Mouse (Mus musculus): ENCODE results near the gene Shisal1. TPM values are rescaled to one million over a fixed set of nuclear protein-coding genes. Genes with fewer than 3 reads are reported as not detected.

The Shisal1 gene
- polyA plus RNA-seq, 1 experiment from 2014 or later, result 1.3 TPM

DNA sequence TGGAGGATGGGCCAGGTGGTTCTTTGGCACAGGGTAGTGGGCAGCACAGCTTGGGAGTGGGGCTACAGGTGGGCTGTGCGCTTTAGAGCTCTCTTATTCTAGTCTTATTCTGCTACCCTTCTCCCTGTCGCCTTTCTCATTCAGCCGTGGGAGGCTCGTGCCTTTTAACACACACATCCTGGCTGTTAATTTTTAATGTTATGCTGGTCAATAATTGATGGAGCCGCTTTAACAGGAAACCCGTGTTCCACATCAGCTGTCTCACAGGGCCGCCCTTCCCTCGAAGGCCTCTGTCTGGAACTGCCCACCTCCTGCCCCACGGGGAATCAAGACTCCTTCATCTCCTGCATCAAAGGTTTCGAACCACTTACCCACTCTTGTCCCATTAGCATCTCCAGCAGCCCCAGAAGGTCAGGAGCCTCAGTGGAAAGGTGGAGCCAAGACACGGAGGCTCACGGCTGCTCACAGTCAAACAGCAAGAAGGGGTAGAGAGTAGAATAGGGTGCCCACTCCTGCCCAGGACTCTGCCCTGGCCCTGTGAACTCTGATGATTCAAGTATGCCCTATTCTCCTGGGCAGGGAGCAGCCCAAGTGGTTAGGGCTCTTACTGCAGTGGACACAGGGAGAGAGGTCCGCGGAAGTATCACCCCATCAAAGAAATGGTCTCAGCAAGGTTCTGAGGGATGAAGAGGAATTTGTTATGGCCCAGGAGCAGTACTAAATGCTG lies 51.4 kb downstream of the Shisal1 start:
- Histone ChIP-seq H3K4me3 (no peak overlapping the region), H3K27ac (no peak overlapping the region), H3K9me3 (peaks cover 4% of the 10 kb centered on the region; the same call in 1 of the 2 replicates), H3K36me3 (no peaks in the 10 kb centered on the region), H3K9ac (no peak overlapping the region), H3K27me3 (0 out of 2 replicates have a peak, but pooled peaks cover 12% of the 10 kb centered on the region), H3K4me2 (no peak overlapping the region), H3K4me1 (no peaks in the 10 kb centered on the region; the same call in 1 of the 2 replicates)
- 73% methylated on average over 14 of the region's 14 CpGs for WGBS
- ATAC-seq (ENCODE audit: insufficient number of reproducible peaks, insufficient read depth, low FRiP score, low TSS enrichment, low read depth), result no peak

DNA sequence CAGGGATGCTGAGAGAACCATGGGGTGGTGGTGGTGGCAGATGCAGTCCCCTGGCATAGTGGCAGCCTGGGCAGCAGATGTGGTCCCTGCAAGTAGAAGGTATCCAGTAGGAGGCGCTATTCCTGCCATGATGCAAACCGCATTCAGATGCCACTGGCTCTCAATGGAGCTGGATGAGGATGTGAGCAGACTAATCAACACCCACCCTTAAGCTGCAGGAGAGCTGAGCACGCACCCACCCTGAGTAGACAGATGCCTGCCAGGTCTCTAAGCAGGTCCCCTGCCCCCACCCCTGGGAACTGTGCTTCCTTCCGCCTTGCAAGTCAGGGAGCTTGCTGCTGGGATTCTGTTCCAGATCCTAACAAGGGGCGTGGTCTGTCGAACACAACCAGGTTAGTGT lies 53.6 kb downstream of the Shisal1 start:
- no peak overlapping the region for H3K27ac ChIP-seq
- H3K27me3 ChIP-seq, result no peaks in the 10 kb centered on the region
- H3K9me3 ChIP-seq, result peaks cover 4% of the 10 kb centered on the region; the same call in 1 of the 2 replicates
- H3K36me3 ChIP-seq, result no peaks in the 10 kb centered on the region
- no peak overlapping the region for H3K4me2 ChIP-seq
- H3K9ac ChIP-seq, result no peak overlapping the region
- 43% methylated on average over 6 of the region's 6 CpGs for whole genome bisulfite sequencing
- no peak for ATAC-seq (ENCODE audit: insufficient number of reproducible peaks, insufficient read depth, low FRiP score, low TSS enrichment, low read depth)
- H3K4me3 ChIP-seq, result no peak overlapping the region
- H3K4me1 ChIP-seq, result no peaks in the 10 kb centered on the region; the same call in 1 of the 2 replicates

DNA sequence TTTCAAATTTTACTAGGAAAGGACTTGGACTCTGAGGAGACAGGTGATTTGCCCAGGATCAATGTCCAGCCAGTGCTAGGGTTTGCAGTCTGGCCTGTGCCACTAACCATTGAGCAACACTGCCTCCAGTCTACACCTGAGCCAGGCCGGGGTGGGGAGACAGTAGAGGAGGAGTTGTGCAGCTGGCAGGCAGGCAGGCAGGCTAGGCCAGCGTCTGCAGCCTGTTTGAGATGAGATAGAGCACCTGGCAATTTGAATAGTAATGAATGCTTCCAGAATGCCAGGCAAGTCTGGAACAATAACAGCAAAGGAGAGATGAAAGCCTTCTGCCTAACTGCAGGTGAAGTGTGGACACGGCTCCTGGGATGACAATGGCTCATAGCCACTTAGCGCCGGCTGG lies 54.1 kb downstream of the Shisal1 start:
- peaks cover 5% of the 10 kb centered on the region for H3K9me3 ChIP-seq
- 71% methylated on average over 5 of the region's 5 CpGs for WGBS
- H3K36me3 ChIP-seq, result 0 out of 2 replicates have a peak, but pooled peaks cover under 1% of the 10 kb centered on the region
- no peak overlapping the region for H3K27ac ChIP-seq
- H3K9ac ChIP-seq, result no peak overlapping the region
- no peaks in the 10 kb centered on the region; the same call in 1 of the 2 replicates for H3K4me1 ChIP-seq
- no peak overlapping the region for H3K4me2 ChIP-seq
- no peak overlapping the region for H3K4me3 ChIP-seq
- no peak for ATAC-seq (ENCODE audit: insufficient number of reproducible peaks, insufficient read depth, low FRiP score, low TSS enrichment, low read depth)
- H3K27me3 ChIP-seq, result no peaks in the 10 kb centered on the region

DNA sequence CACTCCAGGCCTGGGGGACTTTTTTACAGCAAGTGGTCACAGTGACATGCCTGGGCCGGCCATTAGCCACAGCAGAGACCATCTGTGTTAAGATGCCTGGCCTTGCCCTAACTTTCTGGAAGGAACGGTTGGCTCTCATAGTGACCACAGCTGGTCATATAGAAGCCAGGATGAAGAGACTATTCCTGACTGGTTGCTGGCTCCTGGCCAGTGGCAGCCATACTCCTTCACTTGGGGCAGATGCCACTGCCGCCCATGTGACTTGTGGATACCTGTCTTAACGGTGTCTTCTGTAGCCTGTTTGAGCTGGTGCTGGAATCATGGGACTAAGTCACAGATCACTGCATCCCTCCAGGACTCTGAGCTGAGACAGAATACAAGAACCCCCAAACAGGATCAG lies 54.8 kb downstream of the Shisal1 start:
- Histone ChIP-seq H3K27me3 (no peaks in the 10 kb centered on the region), H3K4me1 (no peaks in the 10 kb centered on the region; the same call in 1 of the 2 replicates), H3K36me3 (0 out of 2 replicates have a peak, but pooled peaks cover 5% of the 10 kb centered on the region), H3K4me2 (no peak overlapping the region), H3K9ac (no peak overlapping the region), H3K27ac (no peak overlapping the region), H3K4me3 (no peak overlapping the region), H3K9me3 (peaks cover 11% of the 10 kb centered on the region)
- 91% methylated on average over 4 of the region's 4 CpGs for WGBS
- no peak for ATAC-seq (ENCODE audit: insufficient number of reproducible peaks, insufficient read depth, low FRiP score, low TSS enrichment, low read depth)

DNA sequence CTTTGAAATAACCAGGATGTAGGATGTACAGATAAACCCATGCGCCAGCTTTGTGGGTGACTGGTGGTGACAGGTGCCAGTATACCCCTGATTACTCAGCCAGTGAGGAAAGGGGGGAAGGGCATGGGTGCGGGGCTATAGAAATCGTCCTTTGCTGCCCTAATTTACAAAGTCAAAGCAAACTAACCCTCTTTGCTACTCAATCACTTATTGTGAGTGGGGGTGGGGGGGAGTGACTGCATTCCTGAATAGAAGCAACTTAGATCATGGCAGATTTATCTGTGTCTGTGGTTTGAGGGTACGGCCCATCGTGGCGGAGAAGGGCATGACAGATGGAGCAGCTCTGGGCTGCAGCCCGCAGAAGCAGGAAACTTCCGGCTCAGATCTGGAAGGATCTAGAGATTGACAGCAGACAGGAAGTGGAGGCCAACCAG lies 58.2 kb downstream of the Shisal1 start:
- Histone ChIP-seq H3K36me3 (0 out of 2 replicates have a peak, but pooled peaks cover 5% of the 10 kb centered on the region), H3K4me3 (no peak overlapping the region), H3K4me2 (no peak overlapping the region), H3K27me3 (no peaks in the 10 kb centered on the region), H3K9me3 (peaks cover 11% of the 10 kb centered on the region), H3K9ac (no peak overlapping the region), H3K4me1 (no peaks in the 10 kb centered on the region), H3K27ac (no peak overlapping the region)
- 86% methylated on average over 8 of the region's 8 CpGs for WGBS
- ATAC-seq (ENCODE audit: insufficient number of reproducible peaks, insufficient read depth, low FRiP score, low TSS enrichment, low read depth), result no peak

DNA sequence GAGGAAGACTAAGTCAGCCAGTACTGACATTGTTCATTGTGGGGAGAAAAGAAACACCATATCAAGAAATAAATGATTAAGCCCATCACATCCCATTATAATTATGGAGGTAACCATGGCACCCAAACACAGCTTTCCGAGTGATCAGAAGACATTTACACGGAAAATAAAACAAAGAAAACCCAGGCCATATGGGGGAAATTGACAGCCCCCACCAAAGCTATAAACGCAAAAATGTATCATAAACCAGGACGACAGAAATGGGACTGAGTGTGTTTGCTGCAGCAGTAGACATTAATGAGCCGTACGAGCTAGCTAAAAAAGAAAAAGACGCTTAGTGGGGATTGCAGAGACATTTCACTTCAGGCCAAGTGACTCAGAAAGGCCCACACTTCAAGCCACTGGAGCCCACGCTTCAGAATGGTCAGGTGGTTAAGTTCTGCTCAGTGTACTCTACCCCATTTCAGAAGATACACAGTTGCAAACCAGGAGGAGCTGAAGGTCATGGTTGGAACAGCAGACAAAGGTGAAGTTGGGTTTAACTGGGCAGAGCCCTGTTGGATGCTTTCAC lies 60.8 kb downstream of the Shisal1 start:
- Histone ChIP-seq H3K4me1 (no peaks in the 10 kb centered on the region), H3K36me3 (0 out of 2 replicates have a peak, but pooled peaks cover 5% of the 10 kb centered on the region), H3K4me2 (no peak overlapping the region), H3K27me3 (no peaks in the 10 kb centered on the region), H3K27ac (no peak overlapping the region), H3K9me3 (peaks cover 7% of the 10 kb centered on the region; the same call in 1 of the 2 replicates), H3K4me3 (no peak overlapping the region), H3K9ac (no peak overlapping the region)
- WGBS, result 79% methylated on average over 8 of the region's 8 CpGs
- no peak for ATAC-seq (ENCODE audit: insufficient number of reproducible peaks, insufficient read depth, low FRiP score, low TSS enrichment, low read depth)

DNA sequence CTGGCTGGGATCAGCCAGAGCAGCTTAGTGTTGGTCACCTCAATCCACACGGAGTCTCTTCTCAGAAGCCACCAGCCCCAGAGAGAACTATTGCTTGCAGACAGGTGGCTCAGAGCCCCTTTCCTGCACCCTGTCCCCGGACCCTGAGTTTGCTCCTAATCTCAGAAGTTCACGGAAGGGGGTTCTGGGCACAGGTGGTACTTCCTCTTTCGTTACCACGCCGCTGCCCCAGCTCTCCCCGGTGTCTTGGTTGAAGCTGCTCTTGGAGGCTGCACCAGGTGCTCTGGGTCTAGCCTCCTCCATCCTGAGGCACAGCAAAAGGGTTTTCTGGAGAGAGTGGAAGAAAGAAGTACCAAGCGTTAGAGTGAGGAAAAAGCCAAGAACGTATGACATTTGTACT lies 62.8 kb downstream of the Shisal1 start:
- H3K9me3 ChIP-seq, result peaks cover 7% of the 10 kb centered on the region; the same call in 1 of the 2 replicates
- ATAC-seq (ENCODE audit: insufficient number of reproducible peaks, insufficient read depth, low FRiP score, low TSS enrichment, low read depth), result no peak
- no peaks in the 10 kb centered on the region for H3K27me3 ChIP-seq
- H3K4me3 ChIP-seq, result no peak overlapping the region
- no peak overlapping the region for H3K9ac ChIP-seq
- H3K27ac ChIP-seq, result no peak overlapping the region
- 91% methylated on average over 9 of the region's 9 CpGs for WGBS
- no peak overlapping the region for H3K4me2 ChIP-seq
- H3K4me1 ChIP-seq, result no peaks in the 10 kb centered on the region
- 0 out of 2 replicates have a peak, but pooled peaks cover 5% of the 10 kb centered on the region for H3K36me3 ChIP-seq

DNA sequence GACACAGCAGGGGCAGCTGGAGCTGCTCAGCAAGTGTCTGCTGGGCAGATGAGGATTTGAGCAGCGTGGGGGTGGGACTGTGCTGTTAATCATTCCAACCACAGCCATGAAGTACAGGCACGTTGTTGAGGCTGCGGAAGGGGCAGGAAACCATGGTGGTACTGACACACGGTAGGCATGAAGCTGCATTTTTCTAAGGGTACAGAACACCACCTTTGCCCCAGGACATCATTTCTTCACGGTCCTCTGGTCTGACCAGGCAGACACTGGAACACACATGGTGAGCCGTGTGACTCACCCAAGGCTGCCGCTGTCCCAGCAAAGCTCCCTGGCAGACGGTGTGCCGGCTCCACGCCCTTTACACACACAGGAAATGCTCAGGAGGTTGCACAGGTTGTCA lies 66.7 kb downstream of the Shisal1 start:
- Histone ChIP-seq H3K27me3 (no peaks in the 10 kb centered on the region), H3K4me3 (no peak overlapping the region), H3K4me2 (no peak overlapping the region), H3K9me3 (no peaks in the 10 kb centered on the region; the same call in 1 of the 2 replicates), H3K36me3 (no peaks in the 10 kb centered on the region), H3K27ac (no peak overlapping the region), H3K4me1 (no peaks in the 10 kb centered on the region), H3K9ac (no peak overlapping the region)
- ATAC-seq (ENCODE audit: insufficient number of reproducible peaks, insufficient read depth, low FRiP score, low TSS enrichment, low read depth), result no peak
- WGBS, result 56% methylated on average over 10 of the region's 10 CpGs

DNA sequence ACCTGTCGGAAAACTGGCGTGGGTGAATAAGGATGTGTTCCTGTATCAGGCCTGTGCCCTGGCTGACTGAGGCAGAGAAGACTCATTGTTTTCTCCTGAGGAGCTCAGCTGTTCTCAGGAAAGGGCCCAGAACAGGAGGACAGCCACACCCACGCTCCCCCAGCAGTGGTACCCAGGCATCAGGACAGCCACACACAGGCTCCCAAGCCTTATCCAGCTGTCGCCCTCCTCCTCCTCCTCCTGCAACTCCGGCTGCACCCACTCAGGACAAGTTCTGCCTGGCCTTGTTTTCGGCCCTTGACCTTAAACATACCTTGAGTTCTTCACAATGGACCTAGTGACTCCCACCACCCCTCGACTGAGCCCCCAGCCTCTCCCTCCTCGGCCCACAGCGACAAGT lies 68.2 kb downstream of the Shisal1 start:
- H3K9ac ChIP-seq, result no peak overlapping the region
- H3K4me1 ChIP-seq, result no peaks in the 10 kb centered on the region
- no peak overlapping the region for H3K4me3 ChIP-seq
- H3K27ac ChIP-seq, result no peak overlapping the region
- ATAC-seq (ENCODE audit: insufficient number of reproducible peaks, insufficient read depth, low FRiP score, low TSS enrichment, low read depth), result no peak
- H3K4me2 ChIP-seq, result no peak overlapping the region
- 81% methylated on average over 9 of the region's 9 CpGs for WGBS
- no peaks in the 10 kb centered on the region for H3K27me3 ChIP-seq
- H3K36me3 ChIP-seq, result no peaks in the 10 kb centered on the region
- H3K9me3 ChIP-seq, result peaks cover 6% of the 10 kb centered on the region

DNA sequence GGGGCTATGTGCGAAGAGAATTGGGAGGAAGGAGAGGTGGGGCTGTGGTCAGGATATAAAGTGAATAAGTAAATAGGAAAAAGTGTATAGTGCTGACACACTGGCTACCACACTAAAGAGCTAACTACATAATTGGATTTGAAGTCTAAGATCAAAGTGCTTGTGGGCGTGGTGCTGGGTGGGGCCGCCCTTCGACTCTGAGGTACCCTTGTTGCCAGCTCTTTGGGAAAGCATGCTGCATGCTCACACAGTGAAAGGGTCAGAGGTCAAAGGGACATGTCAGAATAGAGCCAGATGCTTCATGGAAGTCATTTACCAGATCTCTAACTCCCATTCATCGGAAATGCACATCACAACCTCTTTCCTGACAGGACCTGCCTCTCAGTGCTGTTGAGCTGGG lies 74.1 kb downstream of the Shisal1 start:
- no peak for ATAC-seq (ENCODE audit: insufficient number of reproducible peaks, insufficient read depth, low FRiP score, low TSS enrichment, low read depth)
- no peak overlapping the region for H3K4me3 ChIP-seq
- no peak overlapping the region for H3K27ac ChIP-seq
- peaks cover 6% of the 10 kb centered on the region for H3K9me3 ChIP-seq
- no peaks in the 10 kb centered on the region for H3K27me3 ChIP-seq
- H3K9ac ChIP-seq, result no peak overlapping the region
- 44% methylated on average over 5 of the region's 5 CpGs for WGBS
- no peak overlapping the region for H3K4me2 ChIP-seq
- no peaks in the 10 kb centered on the region for H3K36me3 ChIP-seq
- no peaks in the 10 kb centered on the region for H3K4me1 ChIP-seq

DNA sequence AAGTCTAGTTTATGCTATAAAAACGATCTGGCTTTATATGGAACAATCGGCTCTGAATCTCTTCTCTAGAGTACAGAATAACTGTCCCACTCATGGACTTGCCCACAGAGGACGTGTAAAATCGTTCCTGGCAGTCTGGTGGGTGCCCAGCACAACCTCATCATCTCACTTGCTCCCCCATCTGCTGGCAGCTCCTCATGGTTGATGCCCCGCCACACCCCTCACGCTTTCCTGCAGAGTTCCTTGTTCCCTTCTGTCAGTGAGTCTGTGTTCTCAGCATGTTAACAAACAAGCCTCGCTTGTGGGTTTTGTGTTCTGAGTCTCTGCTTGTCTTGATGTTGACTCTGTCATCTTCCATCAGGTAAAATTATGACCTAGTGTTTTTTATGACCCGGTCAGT lies 79.5 kb downstream of the Shisal1 start:
- no peak overlapping the region for H3K4me3 ChIP-seq
- 77% methylated on average over 8 of the region's 8 CpGs for WGBS
- H3K9me3 ChIP-seq, result no peaks in the 10 kb centered on the region
- ATAC-seq (ENCODE audit: insufficient number of reproducible peaks, insufficient read depth, low FRiP score, low TSS enrichment, low read depth), result no peak
- no peaks in the 10 kb centered on the region for H3K36me3 ChIP-seq
- no peaks in the 10 kb centered on the region for H3K27me3 ChIP-seq
- H3K27ac ChIP-seq, result no peak overlapping the region
- peaks cover 7% of the 10 kb centered on the region for H3K4me1 ChIP-seq
- no peak overlapping the region for H3K9ac ChIP-seq
- H3K4me2 ChIP-seq, result no peak overlapping the region

DNA sequence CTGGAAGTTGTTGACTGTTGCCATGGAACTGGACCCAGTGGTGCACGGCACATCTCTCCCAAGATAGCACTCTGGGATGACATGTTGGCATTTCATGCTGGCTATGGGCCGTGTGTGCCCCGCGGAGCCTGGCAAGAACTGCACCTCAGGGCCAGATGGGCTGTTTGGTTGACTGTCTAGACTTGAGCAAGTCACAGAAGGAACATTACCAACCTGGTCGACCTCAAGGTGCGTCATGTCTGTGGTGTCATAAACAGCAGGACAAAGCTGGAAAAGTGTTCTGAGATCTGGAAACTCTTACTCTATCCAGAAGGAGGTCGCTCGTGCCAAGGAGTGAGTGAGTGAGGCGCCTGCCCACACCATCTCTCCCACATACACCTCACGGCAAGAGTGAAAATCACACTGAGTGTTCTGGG lies 80.3 kb downstream of the Shisal1 start:
- H3K36me3 ChIP-seq, result no peaks in the 10 kb centered on the region
- no peak overlapping the region for H3K4me3 ChIP-seq
- 88% methylated on average over 10 of the region's 10 CpGs for WGBS
- no peaks in the 10 kb centered on the region for H3K9me3 ChIP-seq
- peaks cover 7% of the 10 kb centered on the region for H3K4me1 ChIP-seq
- ATAC-seq (ENCODE audit: insufficient number of reproducible peaks, insufficient read depth, low FRiP score, low TSS enrichment, low read depth), result no peak
- no peak overlapping the region for H3K27ac ChIP-seq
- H3K9ac ChIP-seq, result no peak overlapping the region
- no peaks in the 10 kb centered on the region for H3K27me3 ChIP-seq
- no peak overlapping the region for H3K4me2 ChIP-seq

All from embryonic facial prominence, embryonic 13.5 days (tissue).